Mouse (Mus musculus): ENCODE measurements around the gene Bri3.

Bri3 gene

DNA sequence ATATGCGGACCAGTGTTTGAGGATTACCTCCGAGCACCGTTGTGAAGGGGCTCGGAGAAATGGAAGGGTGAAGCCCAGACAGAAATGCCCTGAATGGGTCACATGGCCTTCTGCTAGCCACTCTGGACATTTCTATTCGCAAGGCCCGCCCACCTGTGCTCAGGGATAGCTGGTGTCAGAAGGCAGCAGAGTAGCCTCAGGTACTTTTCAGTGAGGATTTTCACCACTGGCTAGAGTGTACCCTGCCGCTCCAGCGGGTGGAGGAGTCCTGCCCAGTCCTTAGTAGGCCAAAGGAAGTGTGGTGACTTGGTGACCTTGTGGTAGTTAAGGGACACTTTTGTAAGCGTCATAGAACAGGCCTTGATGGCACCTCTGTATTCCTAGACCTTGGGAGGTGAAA, 17.1 kb downstream of the Bri3 start:
- DNase-seq (ENCODE audit: low read depth, low spot score), result no peak

DNA sequence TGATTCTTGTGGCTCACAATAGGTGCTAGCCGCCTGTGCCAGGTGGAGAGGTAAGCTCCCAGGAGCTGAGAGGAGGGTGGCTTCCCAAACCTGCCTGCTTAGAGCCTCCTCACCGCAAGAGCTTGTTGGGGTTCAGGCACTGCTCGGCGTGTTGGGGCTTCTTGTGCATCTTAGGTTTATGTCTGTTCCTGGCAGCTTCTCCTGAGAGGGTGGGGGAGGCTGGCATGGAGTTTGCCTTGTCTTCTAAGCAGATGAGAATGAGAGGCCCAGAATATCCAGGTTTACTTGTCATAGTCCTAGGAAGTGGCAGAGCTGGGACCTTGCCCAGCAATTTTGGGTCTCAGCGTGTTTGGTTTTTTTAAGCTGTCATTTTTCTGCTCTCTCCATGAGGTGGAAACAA, 17.6 kb downstream of the Bri3 start:
- no peak for DNase-seq (ENCODE audit: low read depth, low spot score)

DNA sequence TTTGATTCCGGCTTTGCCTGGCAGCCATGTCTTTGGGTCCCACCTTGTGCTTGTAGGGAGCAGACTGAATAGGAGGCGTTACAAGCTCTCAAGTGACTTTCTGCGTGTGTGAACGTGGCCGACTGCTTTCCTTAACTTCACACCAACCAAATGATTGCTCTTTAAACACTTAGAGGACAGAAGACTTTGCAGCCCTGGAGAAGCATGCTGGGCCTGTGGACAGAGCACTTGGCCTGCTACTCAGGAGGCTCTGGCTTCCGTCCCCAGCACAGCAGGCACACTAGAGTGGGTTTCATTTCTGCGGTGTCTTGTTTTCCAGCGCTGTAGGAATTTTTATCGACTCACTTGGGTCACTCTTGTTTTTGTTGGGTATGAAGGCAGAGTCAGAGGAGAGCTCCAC, 18.8 kb downstream of the Bri3 start:
- DNase-seq (ENCODE audit: low read depth, low spot score), result no peak

DNA sequence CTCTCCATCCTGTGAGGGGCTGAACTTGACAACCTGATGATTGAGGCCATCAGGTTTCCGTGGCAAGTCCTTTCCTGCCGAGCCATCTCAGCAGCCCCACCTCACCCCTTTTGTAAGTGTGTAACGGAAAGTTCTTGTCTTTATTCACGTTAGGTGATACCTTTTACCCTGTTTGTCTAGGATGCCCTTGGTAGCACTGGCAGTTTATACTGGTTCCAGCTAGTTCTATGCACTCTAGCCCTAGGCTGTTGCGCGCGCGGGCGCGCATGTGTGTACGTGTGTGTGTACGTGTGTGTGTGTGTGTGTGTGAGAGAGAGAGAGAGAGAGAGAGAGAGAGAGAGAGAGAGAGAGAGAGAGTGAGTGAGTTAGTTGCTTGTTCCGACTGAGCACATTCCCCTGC, 19.3 kb downstream of the Bri3 start:
- DNase-seq (ENCODE audit: low read depth, low spot score), result peak; percentile 71

DNA sequence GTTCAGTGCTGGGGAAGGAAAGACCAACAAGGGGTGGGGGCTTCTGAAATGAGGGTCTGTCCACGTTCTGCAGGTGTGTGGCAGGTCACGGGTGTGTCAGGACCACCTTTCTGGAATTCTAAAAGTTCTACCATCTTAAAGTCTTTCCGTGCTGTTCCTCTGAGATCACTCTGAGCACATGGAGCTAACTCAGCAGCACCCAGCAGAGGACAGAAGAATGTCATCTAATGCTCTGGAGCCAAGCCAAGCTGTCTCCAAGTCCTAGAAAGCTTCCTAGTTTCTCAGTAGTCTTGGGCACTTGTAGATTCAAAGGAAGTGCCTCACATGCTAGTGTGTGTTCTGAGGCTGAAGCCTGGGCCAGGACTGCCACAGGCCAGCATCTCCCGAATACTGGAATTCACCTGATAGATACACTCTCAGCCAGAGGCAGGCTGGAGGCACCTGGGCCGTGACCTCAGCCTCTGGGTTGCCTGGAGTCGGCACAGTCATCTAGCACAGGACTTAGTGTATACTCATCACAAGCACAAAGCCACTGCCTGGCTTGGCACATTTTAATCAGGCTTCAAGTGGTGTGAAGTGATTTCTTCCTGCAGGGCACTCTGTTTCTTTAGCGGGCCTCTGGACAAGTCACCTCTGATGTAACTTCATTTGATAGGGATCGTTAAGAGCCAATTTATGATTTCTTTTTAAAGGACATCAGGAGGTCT, 23.5 kb downstream of the Bri3 start:
- DNase-seq (ENCODE audit: low read depth, low spot score), result peak; percentile 55

DNA sequence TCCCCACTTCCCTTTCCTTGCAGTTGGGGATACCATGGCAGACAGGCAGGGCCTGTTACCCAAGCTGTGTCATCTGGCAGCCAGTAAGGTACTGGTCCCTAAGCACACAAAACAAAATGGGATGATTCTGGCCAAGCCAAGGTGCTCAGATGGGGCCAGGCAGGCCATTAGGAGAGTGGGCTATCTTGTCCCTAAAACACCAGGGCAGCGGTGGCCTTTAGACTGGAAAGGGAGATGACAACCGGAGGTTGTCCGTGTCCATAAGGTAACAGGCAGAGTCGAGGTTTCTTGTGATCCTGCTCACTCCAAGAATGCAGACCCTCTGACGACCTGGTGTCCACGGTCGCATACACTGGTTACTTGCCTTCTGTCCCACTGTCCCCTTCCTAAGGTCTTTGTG, 25.7 kb downstream of the Bri3 start:
- DNase-seq (ENCODE audit: low read depth, low spot score), result no peak

DNA sequence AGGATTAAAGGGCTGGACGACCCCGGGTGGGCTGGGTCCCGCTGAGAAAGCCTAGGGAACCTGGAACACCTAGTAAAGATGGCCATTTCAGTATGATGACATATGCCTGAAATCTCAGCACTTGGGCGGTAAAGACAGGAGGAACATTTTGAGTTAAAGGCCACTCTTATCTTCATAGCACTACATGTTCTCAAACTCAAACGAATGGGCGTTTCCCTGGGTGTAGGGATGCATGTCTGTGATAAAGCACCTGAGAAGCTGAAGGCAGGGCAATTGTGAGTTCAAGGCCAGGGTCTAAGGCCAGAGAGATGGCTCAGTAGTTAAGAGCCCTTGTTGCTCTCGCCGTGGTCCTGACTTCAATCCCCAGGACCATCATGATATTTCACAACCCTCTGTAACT, 26.2 kb downstream of the Bri3 start:
- DNase-seq (ENCODE audit: low read depth, low spot score), result no peak

DNA sequence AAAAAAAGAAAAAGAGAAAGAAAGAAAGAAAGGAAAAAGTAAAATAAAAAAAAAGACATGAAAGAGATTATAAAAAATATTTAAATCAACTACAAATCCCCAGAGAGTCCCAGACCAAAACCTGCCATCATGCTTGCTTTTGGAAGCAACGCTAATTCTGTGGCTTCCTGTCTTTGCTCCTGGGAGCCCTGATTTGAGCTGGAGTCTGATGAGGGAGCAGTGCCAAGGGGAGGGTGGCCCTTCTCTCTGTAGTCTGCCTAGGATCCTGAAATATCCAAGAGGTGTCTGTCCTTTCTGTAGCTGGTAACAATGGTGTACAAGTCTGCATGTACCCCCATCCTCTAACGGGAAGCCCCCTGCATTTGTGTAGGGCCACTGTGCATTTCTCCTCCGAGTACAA, 26.9 kb downstream of the Bri3 start:
- no peak for DNase-seq (ENCODE audit: low read depth, low spot score)

DNA sequence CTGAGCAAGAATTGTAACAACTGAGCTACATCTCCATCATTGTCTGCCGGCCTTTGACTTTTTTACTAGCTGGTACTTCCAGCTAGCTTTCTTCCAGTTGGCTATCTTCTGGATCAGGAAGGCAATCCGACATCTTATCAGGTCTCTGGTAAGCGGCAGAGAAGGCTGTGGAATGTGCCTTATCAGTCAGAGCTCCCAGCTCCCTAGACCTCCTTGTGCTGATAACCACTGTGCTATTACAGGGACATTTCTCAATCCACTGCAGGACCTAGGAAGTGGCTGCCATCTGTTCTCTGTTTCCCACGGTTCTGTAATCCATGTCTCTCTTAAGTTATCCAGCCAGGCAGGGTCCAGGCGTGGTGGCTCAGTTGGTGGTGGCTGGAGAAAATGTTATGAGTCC, 27.5 kb downstream of the Bri3 start:
- no peak for DNase-seq (ENCODE audit: low read depth, low spot score)

DNA sequence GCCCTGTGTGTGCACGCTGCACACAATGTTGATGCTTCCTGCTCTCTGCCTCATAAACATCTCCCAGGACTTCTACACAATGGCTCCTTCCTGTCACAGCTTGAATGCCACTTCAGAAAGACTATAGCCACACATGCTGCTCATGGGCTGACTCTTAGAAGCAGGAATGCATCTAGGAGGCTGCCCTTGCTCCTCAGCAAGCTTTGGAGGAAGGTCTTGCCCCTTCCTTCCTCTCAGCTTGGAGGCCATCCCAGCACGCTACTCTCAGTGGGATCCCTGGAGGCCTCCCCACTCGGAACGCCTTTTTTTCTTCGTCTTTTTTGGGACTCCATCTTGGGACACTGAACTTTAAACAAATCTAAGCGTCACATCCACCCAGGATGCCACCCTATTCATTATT, 30.7 kb downstream of the Bri3 start:
- DNase-seq (ENCODE audit: low read depth, low spot score), result no peak

DNA sequence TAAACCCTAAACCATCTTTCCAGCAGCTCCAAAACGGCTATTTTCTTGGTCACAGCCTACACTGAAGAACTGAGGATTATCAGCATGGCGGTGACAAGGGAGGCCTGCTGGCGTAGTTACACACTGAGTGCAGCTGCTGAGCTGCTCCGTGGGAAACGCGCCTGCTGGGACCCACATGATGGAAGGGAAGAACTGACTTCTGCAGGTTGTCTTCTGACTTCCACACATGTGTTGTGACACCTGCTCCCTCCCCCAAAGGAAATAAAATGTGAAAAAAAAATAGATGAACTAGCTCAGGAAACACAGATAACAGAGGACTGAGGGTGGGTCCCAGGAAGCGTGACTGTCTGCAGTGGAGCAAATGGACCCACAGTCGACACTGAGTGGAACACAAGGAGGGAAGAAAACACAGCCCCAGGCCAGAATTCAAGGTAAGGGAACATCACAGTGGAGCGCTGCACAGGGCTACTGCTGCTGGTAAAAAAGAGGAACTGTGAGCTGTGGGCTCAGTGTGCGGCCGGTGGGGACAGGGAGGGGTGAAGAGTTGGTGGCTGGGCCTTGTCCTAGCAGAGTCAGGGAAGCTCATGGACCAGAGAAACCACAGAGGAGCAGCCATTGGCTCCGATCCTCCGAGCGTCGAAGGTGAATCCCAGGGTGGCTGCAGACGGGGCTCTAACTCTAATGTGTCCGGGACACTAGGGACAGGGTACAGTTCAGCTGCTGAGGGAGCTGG, 32.8 kb downstream of the Bri3 start:
- no peak for DNase-seq (ENCODE audit: low read depth, low spot score)

DNA sequence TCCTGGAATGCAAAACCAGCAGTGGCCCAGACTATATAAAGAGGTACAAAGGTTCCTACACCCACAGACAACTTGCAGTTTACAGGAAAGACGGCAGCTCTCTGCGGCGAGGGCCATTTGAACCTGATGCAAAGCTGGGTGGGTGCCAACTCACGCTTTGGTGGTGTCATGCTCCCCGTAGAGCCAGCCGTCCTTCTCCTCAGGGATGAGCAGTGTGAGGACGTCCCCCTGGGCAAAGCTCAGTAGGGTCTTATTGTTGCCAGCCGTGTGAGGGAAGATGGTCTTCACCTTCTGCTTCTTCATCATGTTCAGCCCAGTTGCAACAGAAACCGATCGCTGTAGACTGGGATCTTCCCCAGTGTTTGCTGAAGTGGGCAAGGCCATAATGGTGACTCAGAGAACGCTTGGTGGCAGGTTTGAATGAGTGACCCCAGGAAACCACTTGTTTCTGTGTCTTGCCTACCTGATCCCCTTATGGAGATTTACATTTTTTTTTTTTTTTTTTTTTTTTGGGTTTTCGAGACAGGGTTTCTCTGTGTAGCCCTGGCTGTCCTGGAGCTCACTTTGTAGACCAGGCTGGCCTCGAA, 34.2 kb downstream of the Bri3 start:
- DNase-seq (ENCODE audit: low read depth, low spot score), result no peak

DNA sequence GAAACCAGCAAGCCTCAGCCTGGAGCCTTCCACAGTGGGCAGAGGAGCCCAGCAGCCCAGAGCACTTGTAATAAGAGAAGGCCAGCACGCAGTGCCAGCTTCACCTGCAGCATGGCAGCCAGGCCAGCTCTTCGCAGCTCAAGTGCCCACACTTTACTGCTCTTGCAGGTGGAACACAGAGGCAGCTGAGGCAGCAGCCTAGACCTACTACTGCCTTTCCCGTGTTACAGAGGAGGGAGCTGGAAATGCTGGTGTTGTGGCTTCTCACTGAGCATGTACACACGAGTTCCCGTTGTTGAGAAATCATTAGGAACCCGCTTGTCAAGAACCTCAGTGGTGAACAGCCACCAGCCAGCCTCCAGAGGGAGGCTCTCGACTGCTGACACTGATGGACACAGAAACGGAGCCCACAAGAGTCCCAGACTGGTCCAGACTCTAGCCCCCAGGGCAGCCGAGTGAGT, 34.9 kb downstream of the Bri3 start:
- DNase-seq (ENCODE audit: low read depth, low spot score), result no peak

DNA sequence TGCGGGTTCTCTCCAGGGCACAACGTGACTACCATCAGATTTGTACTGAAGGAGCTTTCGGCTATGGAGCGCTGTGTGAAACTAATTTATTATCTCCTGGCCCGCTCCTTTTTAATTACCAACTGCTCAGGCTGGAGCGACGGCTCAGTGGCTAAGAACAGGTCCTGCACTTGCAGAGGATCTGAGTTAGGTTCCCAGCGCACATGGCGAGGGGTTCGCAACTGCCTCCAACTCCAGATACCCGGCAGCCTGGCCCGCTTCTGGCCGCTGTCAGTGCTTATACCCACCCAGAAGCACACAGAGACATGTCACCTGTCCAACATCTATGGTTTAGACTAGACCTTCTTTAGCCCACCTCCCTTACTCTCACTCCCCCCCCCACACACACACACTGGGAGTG, 35.7 kb downstream of the Bri3 start:
- DNase-seq (ENCODE audit: low read depth, low spot score), result no peak

DNA sequence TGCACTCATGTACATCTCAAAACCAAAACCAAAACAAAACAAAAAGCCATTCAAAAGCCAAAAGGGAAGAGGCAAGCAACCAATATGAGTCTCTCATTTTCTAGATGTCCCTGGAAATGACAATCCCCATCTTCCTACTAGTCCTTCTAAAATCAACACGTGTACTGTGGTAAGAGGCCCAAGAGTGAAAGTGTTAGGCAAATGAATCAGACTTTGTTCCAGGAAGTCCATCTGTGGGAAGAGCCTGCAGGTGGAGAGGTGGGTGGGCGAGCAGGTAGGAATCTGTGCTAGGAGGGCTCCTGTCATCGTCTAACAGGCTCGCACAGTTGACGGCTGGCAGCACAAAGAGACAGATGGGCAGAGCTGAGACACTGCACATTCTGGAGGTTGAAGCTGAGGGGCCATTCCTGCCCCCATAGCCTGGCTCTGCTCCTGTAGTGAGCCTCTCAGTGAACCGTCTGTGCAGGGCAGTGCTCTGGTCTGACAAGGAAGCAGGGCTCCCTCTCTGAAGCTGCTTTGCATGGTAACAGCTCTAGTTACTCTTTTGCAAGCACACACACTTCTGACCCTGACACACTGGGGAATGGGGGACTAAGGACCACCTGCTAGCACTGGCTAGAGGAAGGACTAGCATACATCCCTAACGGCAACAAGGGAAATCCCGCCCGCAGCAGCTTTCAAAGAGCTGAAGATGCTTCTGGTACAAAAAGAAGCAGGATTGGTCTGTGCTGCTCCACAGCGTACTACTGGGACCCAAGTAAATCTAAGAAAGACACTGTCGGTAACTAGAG, 38.4 kb downstream of the Bri3 start:
- DNase-seq (ENCODE audit: low read depth, low spot score), result no peak

DNA sequence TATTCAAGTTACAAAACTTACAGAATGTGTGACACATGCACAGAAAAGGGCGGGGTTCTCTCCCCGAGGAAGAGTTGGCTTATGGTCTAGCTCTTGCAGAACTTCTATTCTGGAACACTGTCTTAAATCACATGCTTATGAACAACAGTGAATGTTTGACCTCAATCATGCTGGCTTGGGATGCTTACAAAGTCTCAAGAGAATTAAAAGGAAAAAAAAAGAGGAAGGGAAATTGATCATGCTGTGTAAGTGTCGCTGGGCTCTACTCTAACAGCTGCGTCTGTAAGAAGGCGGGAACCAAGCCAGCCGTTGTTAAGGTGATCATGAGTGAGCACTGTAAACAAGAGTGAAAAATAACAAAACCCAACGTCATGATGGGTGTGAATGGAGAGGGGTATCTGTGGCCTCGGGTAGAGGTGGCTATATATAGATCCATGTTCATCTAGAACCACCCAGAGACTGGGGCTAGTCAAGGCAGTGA, 39.4 kb downstream of the Bri3 start:
- no peak for DNase-seq (ENCODE audit: low read depth, low spot score)

DNA sequence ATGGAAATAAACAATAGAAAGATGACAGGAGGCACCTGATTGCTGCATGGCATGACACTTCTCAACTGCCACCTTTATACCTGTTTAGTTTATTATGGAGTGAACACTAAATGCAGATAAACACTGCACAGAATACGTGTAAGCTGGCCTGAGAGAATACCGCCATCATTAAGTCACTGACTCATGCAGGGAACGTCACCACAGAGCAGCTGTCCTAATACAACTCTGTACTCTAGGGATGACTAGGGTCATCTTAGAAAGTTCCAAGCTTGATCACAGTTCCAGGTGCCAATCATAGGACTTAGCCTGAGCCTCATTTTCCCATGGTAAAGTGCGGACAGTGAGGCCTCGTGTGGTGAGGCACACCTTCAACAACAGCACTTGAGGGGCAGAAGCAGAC, 40.4 kb downstream of the Bri3 start:
- DNase-seq (ENCODE audit: low read depth, low spot score), result no peak

DNA sequence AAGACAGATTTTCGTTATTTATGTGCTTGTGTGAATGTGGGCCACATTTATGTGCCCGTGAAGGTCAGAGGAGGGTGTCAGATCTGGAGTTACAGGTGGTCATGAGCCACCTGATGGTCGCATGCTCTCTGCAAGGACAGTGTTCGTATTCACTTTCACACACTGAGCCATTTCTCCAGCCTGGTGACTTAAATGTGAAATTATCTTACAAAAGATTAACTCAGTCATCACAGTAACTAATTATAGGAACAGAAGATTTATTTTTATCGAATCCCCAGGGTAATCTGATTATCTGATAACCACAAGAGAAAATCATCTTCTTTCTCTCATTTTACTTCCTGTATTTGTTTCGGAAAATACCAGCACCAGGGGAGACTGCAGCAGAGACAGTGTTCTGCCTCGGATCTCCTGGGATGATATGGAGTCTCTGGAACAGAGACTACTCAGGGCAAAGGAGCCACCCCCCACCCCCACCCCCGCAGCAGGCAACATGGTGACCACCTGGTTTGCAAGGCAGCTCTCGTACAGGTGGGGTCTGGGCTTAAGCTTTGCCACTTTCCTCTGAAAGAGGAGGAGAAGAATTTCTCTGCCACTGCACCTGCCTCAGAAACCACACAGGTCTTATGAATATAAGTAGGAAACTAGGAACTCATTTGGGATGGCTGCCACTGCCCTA, 42.5 kb downstream of the Bri3 start:
- no peak for DNase-seq (ENCODE audit: low read depth, low spot score)

DNA sequence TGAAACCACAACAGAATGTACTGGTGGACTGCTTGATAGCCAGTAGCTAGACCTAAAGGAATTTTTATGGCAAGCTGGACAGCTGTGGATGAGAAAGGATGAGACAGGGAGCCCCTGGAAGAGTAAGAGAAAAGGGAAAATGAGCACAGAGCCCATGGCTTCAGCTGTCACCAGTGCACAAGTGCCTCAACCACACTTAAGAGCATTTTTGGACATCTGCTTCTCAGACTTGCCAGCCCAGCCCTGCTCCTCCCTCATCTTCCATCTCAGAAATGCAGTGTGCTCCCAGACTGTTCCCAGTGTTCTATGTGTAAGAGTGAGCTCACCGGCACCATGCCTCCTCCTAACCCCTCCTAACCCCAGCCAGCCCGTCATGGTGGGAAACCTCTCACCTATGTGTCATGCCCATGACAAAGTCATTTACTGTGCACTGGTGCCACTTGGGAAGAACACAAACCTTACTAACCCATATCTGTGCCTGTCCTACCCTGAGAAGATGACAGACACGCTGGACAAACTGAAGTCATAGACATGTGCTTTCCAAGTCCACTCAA, 43.1 kb downstream of the Bri3 start:
- DNase-seq (ENCODE audit: low read depth, low spot score), result no peak

DNA sequence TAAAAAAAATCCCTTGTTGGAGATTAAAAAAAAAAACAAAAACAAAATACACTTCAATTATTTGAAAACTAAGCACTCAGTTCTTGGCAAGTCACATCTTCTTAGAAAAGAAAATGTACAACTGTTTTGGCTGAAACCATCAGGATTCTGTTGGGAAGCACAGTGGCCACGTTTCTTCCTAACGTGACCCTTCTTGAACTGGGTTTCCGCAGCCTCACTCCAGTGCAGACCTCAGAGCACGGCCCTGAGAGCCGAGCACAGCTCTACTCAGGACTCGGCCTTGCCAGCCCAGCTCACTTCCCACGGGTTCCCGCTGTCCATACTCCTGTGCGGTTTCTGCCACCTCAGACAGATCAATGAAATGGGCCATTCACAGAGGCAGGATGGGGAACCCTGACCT, 44.2 kb downstream of the Bri3 start:
- DNase-seq (ENCODE audit: low read depth, low spot score), result no peak

DNA sequence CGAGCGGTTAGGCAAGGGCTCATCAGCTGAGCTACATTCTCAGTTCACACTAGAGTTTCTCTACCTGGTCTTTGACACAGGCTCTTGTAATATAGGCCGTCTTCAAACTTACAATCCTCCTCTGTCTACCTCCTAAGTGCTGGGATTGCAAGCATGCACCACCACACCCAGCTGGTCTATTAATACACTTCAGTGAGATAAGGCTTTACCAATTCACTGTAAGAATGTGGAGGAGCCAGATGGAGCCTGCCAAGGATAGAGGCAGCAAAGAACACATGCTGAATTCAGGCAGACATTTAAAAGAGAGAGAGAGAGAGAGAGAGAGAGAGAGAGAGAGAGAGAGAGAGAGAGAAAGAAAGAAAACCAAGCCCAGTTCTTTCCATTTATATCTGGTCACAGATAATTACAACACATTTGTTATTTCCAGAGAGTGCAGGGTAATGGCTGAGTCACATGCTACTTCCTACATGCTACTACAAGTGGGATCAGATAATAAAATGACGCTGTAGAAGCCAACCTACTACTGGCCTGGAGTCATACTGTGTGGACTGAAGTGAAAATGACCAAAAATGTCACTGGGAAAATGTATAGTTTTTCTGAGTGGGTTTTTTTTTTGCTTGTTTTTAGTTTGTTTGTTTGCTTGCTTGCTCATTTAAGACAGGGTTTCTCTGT, 45.7 kb downstream of the Bri3 start:
- DNase-seq (ENCODE audit: low read depth, low spot score), result no peak

Data from ES-CJ7 (cell line).